Mouse (Mus musculus) G1E (cell line): ENCODE measurements around the gene Camk2n2.

Experiments used
- CTCF ChIP-seq: IDR thresholded peaks from 2 replicates; pipeline ENCODE4 v1.5.1; 2012; ENCODE audit warnings: low read depth, low read length, inconsistent platforms, mixed read lengths
- POLR2AphosphoS5 ChIP-seq: IDR thresholded peaks from 2 replicates; pipeline ENCODE4 v1.6.1; 2012; ENCODE audit warnings: low read depth, low read length, inconsistent platforms; ENCODE audit not compliant: insufficient replicate concordance

- TF ChIP-seq POLR2AphosphoS5 (peak; percentile 67; the same call in 1 of the 2 replicates), CTCF (no peak)
These were observed 30.2 kb upstream of the Camk2n2 start, which contains the start of gene Psmd2 for GRCm38 (mm10) chr16:20651076-20651946.
